Mouse (Mus musculus): ENCODE data around the gene Ssh3. TPM values are rescaled to one million over a fixed set of nuclear protein-coding genes. Genes with fewer than 3 reads are reported as not detected.
A peak's percentile ranks its signal among the peaks of the same experiment; 100 is the strongest.
"Not testable (repeated sequence)": the region's sequence is repeated elsewhere in the genome, so short reads cannot be mapped to it uniquely, and the experiment has no call there.

Ssh3 gene
- polyA plus RNA-seq, 1 experiment from 2014 or later = 15.7 TPM

GRCm38 (mm10) chr19:4261038-4261698 lies 7.8 kb downstream of the Ssh3 start:
- Histone ChIP-seq H3K4me1 (peaks cover 11% of the 10 kb centered on the region), H3K9ac (no peak overlapping the region), H3K9me3 (no peaks in the 10 kb centered on the region), H3K4me3 (no peak overlapping the region), H3K4me2 (replicated peaks) (no peak overlapping the region), H3K27ac (no peak overlapping the region), H3K36me3 (no peaks in the 10 kb centered on the region), H3K27me3 (no peaks in the 10 kb centered on the region)
- 59% methylated on average over 8 of the region's 8 CpGs for WGBS
- ATAC-seq (ENCODE audit: low FRiP score, low read depth) = no peak

GRCm38 (mm10) chr19:4257897-4258252 lies 11.1 kb downstream of the Ssh3 start:
- ATAC-seq (ENCODE audit: low FRiP score, low read depth) = no peak
- H3K27ac ChIP-seq = no peak overlapping the region

GRCm38 (mm10) chr19:4257216-4257896 lies 11.6 kb downstream of the Ssh3 start:
- peak overlapping the region; percentile 65 for H3K4me3 ChIP-seq
- H3K27ac ChIP-seq = no peak overlapping the region
- H3K4me2 ChIP-seq (replicated peaks) = peak overlapping the region; percentile 93
- H3K27me3 ChIP-seq = no peaks in the 10 kb centered on the region
- H3K36me3 ChIP-seq = no peaks in the 10 kb centered on the region
- H3K9ac ChIP-seq = peak overlapping the region; percentile 74
- 1% methylated on average over 41 of the region's 41 CpGs for WGBS
- ATAC-seq (ENCODE audit: low FRiP score, low read depth) = peak; percentile 93
- H3K4me1 ChIP-seq = peaks cover 11% of the 10 kb centered on the region
- H3K9me3 ChIP-seq = no peaks in the 10 kb centered on the region; the same call in 1 of the 2 replicates

More at GRCm38 (mm10) chr19:4257897-4258252, 11.1 kb downstream of the Ssh3 start:
- Histone ChIP-seq H3K27me3 (no peaks in the 10 kb centered on the region), H3K9ac (peak overlapping the region; percentile 70), H3K4me1 (peaks cover 11% of the 10 kb centered on the region), H3K4me2 (replicated peaks) (peak overlapping the region; percentile 93), H3K4me3 (peak overlapping the region; percentile 65), H3K9me3 (no peaks in the 10 kb centered on the region; the same call in 1 of the 2 replicates), H3K36me3 (no peaks in the 10 kb centered on the region)
- WGBS = 15% methylated on average over 12 of the region's 12 CpGs

DNA sequence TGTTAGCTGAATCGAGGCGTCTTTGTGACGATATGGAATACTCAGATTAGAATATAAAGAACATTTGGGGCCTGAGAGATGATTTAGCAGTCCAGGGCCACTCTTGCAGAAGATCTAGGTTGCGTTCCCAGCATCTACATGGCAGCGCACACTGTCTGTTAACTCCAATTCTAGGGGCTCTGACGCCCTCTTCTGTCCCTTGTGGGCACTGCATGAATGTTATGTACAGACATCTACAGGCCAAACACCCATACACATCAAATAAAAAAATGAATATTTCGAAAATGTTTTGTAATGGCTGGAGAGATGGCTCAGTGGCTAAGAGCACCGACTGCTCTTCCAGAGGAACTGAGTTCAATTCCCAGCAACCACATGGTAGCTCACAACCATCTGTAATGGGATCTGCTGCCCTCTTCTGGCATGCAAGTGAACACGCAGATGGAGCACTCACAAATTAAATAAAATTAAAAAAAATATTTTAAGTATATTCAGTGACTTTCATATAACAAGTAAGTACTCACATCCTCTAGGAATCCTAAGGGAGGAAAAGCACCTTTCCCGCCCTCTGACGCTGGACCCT lies 13.3 kb downstream of the Ssh3 start:
- no peak overlapping the region for H3K4me2 ChIP-seq (replicated peaks)
- H3K4me3 ChIP-seq = no peak overlapping the region
- peaks cover 11% of the 10 kb centered on the region for H3K4me1 ChIP-seq
- H3K27me3 ChIP-seq = no peaks in the 10 kb centered on the region
- no peak for ATAC-seq (ENCODE audit: low FRiP score, low read depth)
- H3K27ac ChIP-seq = no peak overlapping the region
- H3K9me3 ChIP-seq = no peaks in the 10 kb centered on the region; the same call in 1 of the 2 replicates
- 75% methylated on average over 11 of the region's 11 CpGs for WGBS
- H3K9ac ChIP-seq = no peak overlapping the region
- H3K36me3 ChIP-seq = no peaks in the 10 kb centered on the region

GRCm38 (mm10) chr19:4254230-4254629 lies 14.8 kb downstream of the Ssh3 start:
- H3K27me3 ChIP-seq = no peaks in the 10 kb centered on the region
- H3K27ac ChIP-seq = no peak overlapping the region
- no peak for ATAC-seq (ENCODE audit: low FRiP score, low read depth)
- H3K4me1 ChIP-seq = peaks cover 11% of the 10 kb centered on the region
- no peaks in the 10 kb centered on the region; the same call in 1 of the 2 replicates for H3K9me3 ChIP-seq
- no peak overlapping the region for H3K4me2 ChIP-seq (replicated peaks)
- H3K4me3 ChIP-seq = no peak overlapping the region
- H3K36me3 ChIP-seq = no peaks in the 10 kb centered on the region
- no peak overlapping the region for H3K9ac ChIP-seq
- 86% methylated on average over 7 of the region's 7 CpGs for WGBS

GRCm38 (mm10) chr19:4248683-4249082 lies 20.3 kb downstream of the Ssh3 start:
- H3K9ac ChIP-seq; H3K4me2 ChIP-seq (replicated peaks); H3K4me3 ChIP-seq; ATAC-seq (ENCODE audit: low FRiP score, low read depth); H3K4me1 ChIP-seq; H3K9me3 ChIP-seq; H3K27ac ChIP-seq; H3K27me3 ChIP-seq; H3K36me3 ChIP-seq: not testable (repeated sequence)
- 71% methylated on average over 1 of the region's 1 CpGs for WGBS

- WGBS = 60% methylated on average over 1 of the region's 1 CpGs
- no peak for ATAC-seq (ENCODE audit: low FRiP score, low read depth)
- H3K27ac ChIP-seq = no peak overlapping the region
These were observed 22.0 kb downstream of the Ssh3 start for GRCm38 (mm10) chr19:4247010-4247409.

DNA sequence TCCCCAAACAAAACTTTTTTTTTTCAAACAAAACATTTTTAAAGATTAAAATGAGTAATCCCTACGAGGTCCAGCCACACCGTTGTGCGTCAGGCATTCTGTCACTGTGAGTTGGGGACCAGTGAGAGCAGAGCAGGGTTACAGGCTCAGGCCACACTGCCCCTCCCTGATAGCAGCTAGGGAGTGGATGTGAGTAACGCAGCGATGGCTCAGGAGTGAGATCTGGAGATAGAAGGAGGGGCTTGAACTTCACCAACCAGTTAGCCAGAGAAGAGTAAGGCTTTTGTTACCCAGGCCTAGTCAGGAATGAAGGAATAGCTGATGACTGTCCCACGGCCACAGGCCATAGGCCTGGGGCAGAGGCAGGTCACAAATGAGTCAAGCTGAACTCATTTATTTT lies 24.2 kb downstream of the Ssh3 start:
- ATAC-seq (ENCODE audit: low FRiP score, low read depth) = no peak
- no peak overlapping the region for H3K9ac ChIP-seq
- H3K9me3 ChIP-seq = no peaks in the 10 kb centered on the region
- H3K4me1 ChIP-seq = peaks cover 6% of the 10 kb centered on the region; the same call in 1 of the 2 replicates
- H3K27ac ChIP-seq = no peak overlapping the region
- no peak overlapping the region for H3K4me2 ChIP-seq (replicated peaks)
- no peak overlapping the region for H3K4me3 ChIP-seq
- H3K36me3 ChIP-seq = no peaks in the 10 kb centered on the region
- no peaks in the 10 kb centered on the region for H3K27me3 ChIP-seq
- WGBS = 79% methylated on average over 6 of the region's 6 CpGs

More at GRCm38 (mm10) chr19:4247010-4247409, 22.0 kb downstream of the Ssh3 start:
- no peaks in the 10 kb centered on the region for H3K4me1 ChIP-seq
- no peaks in the 10 kb centered on the region for H3K9me3 ChIP-seq
- H3K27me3 ChIP-seq = no peaks in the 10 kb centered on the region
- H3K9ac ChIP-seq = no peak overlapping the region
- H3K36me3 ChIP-seq = no peaks in the 10 kb centered on the region
- H3K4me3 ChIP-seq = no peak overlapping the region
- H3K4me2 ChIP-seq (replicated peaks) = no peak overlapping the region

GRCm38 (mm10) chr19:4242416-4242815 lies 26.6 kb downstream of the Ssh3 start:
- no peaks in the 10 kb centered on the region for H3K27me3 ChIP-seq
- no peak overlapping the region for H3K9ac ChIP-seq
- H3K27ac ChIP-seq = no peak overlapping the region
- 53% methylated on average over 3 of the region's 3 CpGs for WGBS
- no peak overlapping the region for H3K4me2 ChIP-seq (replicated peaks)
- no peak overlapping the region for H3K4me3 ChIP-seq
- ATAC-seq (ENCODE audit: low FRiP score, low read depth) = no peak
- H3K9me3 ChIP-seq = no peaks in the 10 kb centered on the region
- peaks cover 6% of the 10 kb centered on the region; the same call in 1 of the 2 replicates for H3K4me1 ChIP-seq
- no peaks in the 10 kb centered on the region for H3K36me3 ChIP-seq

- H3K9ac ChIP-seq = no peak overlapping the region
- H3K4me2 ChIP-seq (replicated peaks) = no peak overlapping the region
- no peaks in the 10 kb centered on the region for H3K36me3 ChIP-seq
- no peak for ATAC-seq (ENCODE audit: low FRiP score, low read depth)
- H3K27me3 ChIP-seq = no peaks in the 10 kb centered on the region
- H3K4me3 ChIP-seq = no peak overlapping the region
- H3K9me3 ChIP-seq = no peaks in the 10 kb centered on the region
- no peak overlapping the region for H3K27ac ChIP-seq
- peaks cover 13% of the 10 kb centered on the region; the same call in 1 of the 2 replicates for H3K4me1 ChIP-seq
- 23% methylated on average over 8 of the region's 8 CpGs for WGBS
These were observed 28.7 kb downstream of the Ssh3 start for GRCm38 (mm10) chr19:4240247-4240668.

DNA sequence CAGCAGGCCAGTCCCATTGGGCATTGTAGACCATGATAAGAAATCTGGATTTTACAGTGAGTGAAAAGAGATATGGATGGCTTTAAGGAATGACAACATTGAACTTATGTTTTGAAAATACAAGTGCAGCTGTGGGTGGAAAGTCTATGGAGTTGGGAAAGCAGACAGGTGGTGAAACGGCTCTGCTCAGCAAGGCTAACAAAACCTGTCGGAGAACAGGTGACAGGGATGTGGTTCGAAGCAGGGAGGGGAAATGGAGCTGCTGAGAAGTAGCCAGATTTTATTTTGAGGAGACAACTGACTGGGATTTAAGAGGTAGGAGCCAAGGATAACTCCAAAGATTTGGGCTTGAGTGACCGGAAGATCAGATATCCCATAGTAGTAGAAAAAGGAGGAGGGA lies 34.4 kb downstream of the Ssh3 start:
- Histone ChIP-seq H3K9ac (no peak overlapping the region), H3K4me1 (peaks cover 20% of the 10 kb centered on the region), H3K4me3 (no peak overlapping the region), H3K36me3 (no peaks in the 10 kb centered on the region), H3K27ac (no peak overlapping the region), H3K9me3 (no peaks in the 10 kb centered on the region), H3K27me3 (peaks cover 5% of the 10 kb centered on the region; the same call in 1 of the 2 replicates), H3K4me2 (replicated peaks) (no peak overlapping the region)
- WGBS = 74% methylated on average over 4 of the region's 4 CpGs
- no peak for ATAC-seq (ENCODE audit: low FRiP score, low read depth)

GRCm38 (mm10) chr19:4232651-4233050 lies 36.3 kb downstream of the Ssh3 start:
- Histone ChIP-seq H3K9me3 (no peaks in the 10 kb centered on the region), H3K4me2 (replicated peaks) (peak overlapping the region; percentile 88; the same call in 1 of the 2 replicates), H3K9ac (no peak overlapping the region), H3K36me3 (no peaks in the 10 kb centered on the region), H3K4me3 (peak overlapping the region; percentile 56; the same call in 1 of the 2 replicates), H3K27ac (no peak overlapping the region), H3K27me3 (peaks cover 12% of the 10 kb centered on the region; the same call in 1 of the 2 replicates), H3K4me1 (peaks cover 20% of the 10 kb centered on the region)
- no peak for ATAC-seq (ENCODE audit: low FRiP score, low read depth)
- WGBS = 81% methylated on average over 7 of the region's 7 CpGs

Data from limb, embryonic 13.5 days (tissue).